Mouse (Mus musculus) bone marrow macrophage, adult 2 months (primary cell): ENCODE results near the gene Gnpat.

ENCODE experiments used
- CTCF ChIP-seq: IDR thresholded peaks from 2 replicates; pipeline ENCODE4 v1.5.1; 2012; ENCODE audit warnings: low read depth, mild to moderate bottlenecking, low read length, moderate library complexity
- POLR2A ChIP-seq: IDR thresholded peaks from 2 replicates; pipeline ENCODE4 v1.6.1; 2012; ENCODE audit warnings: mild to moderate bottlenecking, low read depth, low read length, borderline replicate concordance

DNA sequence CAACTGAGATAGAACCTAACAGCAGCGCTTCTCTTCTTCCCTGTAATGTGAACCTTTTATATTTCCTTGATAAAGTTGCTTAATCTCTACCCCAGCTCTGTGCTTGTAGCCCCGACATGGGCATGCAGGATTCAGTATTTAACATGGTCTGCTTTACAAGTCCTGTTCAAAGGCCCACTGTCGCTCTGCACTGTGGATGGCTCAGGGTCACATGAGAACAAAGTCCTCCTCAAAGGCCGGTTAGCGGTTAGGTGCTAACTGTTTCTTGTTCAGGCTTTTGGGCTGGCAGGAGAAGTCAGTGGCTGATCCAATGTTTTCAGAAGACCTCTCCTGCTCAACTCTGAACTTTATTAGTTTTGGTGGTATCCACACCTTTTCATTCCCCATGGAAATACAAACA lies 17.3 kb upstream of the Gnpat start:
- no peak for TF ChIP-seq CTCF
- no peak for TF ChIP-seq POLR2A
